Mouse (Mus musculus) CH12F3 (cell line): ENCODE data around the gene Pde3b.
"Not testable (repeated sequence)": the region's sequence is repeated elsewhere in the genome, so short reads cannot be mapped to it uniquely, and the experiment has no call there.

Source experiments
- in situ Hi-C: fragments of 300-500 bp; cut with MboI; formaldehyde crosslinking; loops from 2 replicates; pipeline ENCODE4 v1.14.3; 2020; ENCODE audit warnings: low sequenced_read_pairs

The Pde3b gene

DNA sequence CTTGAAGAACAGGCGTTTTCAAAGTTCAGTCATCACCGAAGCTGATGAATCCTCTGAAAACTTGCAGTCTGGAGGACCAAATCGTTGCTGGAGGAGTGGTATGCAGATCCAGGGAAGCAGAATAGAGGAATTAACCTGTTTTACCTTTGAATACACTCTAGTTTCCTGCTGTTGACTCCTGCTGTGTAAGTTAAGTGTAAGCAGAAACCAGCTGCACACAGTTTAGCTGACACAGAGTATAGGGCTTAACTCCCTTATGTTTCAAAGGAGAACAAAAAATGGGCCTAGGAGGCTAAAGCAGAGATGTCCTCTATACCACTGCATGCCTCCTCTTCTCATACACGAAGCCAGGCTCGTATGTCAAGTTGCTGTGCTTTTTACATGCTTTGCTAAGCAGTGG lies 63.8 kb downstream of the Pde3b start:
- in situ Hi-C loops = no loop called here

DNA sequence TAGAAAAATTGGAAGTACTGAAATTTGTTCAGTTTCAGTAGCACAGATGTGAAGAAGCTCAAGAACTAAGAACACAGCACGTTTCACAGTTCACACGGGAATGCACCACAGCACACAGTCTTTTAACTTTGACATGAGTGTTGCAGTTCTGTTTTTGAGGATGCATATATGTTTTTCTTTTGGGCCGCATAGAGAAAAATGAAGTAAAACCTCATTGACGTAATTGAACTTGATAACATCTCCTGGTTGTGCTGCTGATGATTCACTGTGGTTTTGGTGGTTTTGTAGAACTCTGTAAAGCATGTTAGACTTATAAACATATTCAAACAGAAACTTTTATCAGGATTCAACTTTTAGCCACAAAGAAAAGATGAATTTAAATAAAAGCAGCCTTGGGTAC lies 64.7 kb downstream of the Pde3b start:
- in situ Hi-C loops = no loop called here

DNA sequence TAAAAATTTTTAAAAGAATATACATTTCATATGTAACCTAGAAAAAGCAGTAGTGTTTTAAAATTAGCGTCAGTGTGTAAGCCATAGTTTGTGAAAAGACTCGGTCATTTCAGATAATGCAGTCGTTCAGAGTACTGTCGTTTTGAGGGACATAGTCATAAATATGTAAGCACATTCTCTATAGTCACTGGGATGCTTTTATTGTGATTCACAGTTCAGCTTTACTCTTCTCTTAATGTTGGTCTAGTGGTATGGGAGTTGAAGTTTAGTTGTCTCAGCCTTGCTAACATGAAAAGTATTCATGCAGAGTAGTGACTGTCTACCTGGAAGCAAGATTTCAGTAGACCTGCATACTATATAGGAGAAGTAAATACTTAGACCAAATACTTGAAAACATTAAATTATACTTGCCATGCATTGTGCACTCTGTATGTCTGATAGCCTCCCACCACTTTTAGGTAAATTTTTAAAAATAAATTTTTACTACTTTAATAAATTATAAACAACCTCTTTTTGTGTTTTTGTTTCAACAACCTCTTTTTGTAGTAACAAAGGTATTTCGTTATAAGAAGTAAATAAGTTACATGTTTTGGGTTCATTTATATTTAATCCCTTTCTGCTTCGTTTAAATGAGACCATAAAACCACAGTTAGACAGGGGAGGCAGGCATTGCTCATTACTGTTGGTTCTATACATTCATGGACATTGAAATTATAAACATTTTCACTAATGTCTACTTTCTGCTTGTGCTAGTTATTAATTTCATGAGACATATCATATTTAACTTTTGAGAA lies 65.3 kb downstream of the Pde3b start:
- in situ Hi-C loops = no loop called here

GRCm38 (mm10) chr7:114481008-114481407 lies 65.9 kb downstream of the Pde3b start:
- in situ Hi-C loops = no loop called here

GRCm38 (mm10) chr7:114481429-114481931 lies 66.4 kb downstream of the Pde3b start:
- in situ Hi-C loops = no loop called here

GRCm38 (mm10) chr7:114492540-114492939 lies 77.5 kb downstream of the Pde3b start:
- in situ Hi-C loops = no loop called here

DNA sequence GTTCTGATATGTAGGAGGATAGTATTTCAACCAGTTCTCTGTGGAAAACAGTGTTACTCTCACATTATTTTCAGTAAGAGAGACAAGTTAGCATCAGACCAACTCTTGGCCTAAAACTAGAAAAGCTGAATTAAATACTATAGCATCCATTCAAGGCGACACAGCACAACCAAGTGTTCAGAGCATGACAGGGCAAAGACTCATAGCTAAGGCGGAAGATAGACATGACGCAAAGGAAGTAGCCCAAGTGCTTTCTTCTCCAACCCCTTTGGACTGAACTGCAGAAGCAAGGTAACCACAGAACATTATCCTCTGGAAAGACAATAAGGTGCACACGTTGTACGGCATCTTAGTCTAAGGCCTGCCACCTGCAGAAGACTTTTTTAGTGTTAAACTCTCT lies 79.0 kb downstream of the Pde3b start:
- in situ Hi-C loops = no loop called here

DNA sequence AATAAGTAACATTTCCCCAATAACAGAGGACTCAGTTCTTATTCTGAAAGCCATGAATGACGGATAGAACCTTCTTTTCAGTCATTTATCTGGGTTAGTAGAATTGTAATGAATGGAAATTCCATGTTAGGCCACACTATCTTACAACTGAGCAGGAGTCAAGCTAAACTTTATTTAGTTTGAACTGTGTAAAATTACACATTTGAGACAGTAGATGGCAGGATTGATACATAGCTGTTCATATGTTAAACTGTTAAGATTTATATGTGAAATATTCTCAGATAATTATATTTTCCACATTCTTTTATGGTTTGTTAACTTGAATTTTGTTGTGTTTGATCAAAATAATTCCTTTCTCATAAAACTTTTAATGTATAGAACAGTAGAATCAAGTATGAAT lies 84.2 kb downstream of the Pde3b start:
- in situ Hi-C loops = no loop called here

GRCm38 (mm10) chr7:114508879-114509278 lies 93.8 kb downstream of the Pde3b start:
- in situ Hi-C loops = no loop called here

DNA sequence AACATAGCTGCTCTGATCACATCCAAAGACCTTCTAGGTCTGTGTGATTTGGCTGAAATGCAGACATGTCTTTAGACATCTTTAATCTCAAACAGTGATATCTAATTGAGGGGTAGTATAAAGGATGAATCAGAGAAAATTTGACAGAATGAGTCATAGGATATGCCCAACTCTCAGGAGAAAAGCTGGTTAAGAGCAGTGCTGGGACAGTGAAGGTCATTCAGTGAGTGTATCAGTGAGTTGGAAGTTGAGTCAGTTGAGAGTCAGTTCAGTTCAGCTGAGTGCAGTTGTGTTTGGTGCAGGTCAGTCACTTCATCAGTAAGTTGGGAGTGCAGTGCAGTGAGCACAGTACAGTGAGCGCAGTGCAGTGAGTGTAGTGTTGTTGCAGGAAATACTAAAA lies 105.0 kb downstream of the Pde3b start:
- in situ Hi-C loops = no loop called here

DNA sequence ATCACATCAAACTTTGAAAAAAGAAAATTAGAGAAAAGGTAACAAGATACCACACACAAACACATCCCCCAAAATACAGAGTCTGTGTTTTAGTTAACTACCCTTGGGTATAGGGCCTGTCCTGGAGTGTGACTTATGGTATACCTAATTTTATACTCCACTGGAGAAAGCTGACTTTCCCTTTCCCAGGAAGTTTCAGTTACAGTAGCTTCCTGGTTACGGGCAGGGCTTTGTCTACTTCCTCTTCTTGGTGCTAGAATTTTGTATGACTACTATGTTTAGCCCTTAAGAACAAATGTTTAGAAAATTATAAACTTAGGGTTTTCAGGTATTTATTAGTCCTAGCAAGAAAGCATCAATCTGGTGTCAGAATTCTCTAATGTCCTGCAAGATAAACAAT lies 111.2 kb downstream of the Pde3b start:
- in situ Hi-C loops = no loop called here

DNA sequence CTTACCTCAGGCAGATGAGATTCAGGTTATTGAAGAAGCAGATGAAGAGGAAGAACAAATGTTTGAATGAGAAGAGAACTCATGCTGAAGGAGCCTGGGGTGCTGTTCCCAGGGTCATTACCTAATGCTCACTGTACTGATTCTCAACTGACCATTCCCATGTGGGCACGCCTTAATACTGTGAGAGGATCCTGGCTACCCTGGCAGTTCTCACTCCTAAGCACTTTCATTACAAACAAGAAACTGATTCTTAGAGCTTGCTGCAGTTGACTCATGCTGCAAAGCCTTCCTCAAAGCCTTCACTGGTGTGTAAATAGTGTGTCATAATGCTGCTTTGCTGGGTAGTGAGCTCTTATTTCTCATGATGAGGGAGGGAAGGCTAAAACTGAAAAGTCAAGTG lies 121.1 kb downstream of the Pde3b start:
- in situ Hi-C loops = no loop called here

DNA sequence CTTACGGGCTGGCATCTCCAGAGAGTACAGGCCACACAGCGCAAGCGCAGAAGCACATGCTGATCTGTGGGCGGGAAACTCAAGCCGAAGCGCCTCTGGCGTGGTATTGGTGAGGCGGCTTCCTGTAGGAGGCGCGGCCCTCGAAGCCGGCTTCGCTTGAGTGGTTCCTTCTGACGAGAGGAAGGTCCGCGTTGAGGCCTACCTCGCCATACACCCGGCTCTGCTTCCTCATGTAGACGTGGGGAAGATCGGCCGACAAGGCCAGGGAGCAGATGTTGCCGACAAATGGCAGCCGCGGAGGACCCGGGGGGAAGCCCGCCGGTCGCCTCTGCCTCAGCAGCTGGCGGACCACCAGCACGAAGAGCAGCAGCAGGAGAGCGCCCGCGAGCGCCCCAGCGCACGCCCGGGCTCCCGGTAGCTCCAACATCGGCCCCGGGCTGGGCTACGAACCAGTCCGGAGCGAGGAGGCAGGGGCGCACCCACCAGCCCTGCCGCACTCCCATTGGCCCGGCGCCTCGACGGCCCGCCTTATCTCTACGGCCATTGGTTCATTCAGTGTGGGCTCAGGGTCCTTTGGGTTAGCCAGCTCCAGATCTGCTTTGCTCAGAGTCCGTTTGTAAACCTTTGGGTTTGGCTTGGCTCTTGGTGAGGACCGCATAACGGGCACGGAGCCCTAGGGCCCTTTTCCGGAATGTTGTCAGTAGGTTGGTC lies 147.6 kb downstream of the Pde3b start, which contains the start of gene Cyp2r1:
Gene Cyp2r1 (minus strand): TSS at position 442 of the 711 bp plus-strand sequence.
- in situ Hi-C loops = no loop called here

- in situ Hi-C loops = not testable (repeated sequence)
Measured at GRCm38 (mm10) chr7:114573866-114574265, 158.8 kb downstream of the Pde3b start.

- in situ Hi-C loops = no loop called here
Measured at GRCm38 (mm10) chr7:114576931-114577330, 161.8 kb downstream of the Pde3b start.

GRCm38 (mm10) chr7:114577665-114578064 lies 162.6 kb downstream of the Pde3b start:
- in situ Hi-C loops = no loop called here

- in situ Hi-C loops = no loop called here
Measured at GRCm38 (mm10) chr7:114580426-114580825, 165.3 kb downstream of the Pde3b start.

GRCm38 (mm10) chr7:114581200-114581599 lies 166.1 kb downstream of the Pde3b start:
- in situ Hi-C loops = no loop called here

- in situ Hi-C loops = no loop called here
Measured at GRCm38 (mm10) chr7:114582441-114582840, 167.4 kb downstream of the Pde3b start.
